In genomic region chr4:72087811-72088210, GRCm38 (mm10) we compare ENCODE assay signal across 25 mouse cellular contexts.
DNase-seq lines count a peak whose midpoint lies in the region; ATAC-seq and TF ChIP-seq lines count a peak whose summit lies in the region.
"Had no signal": no experiment of that assay in that cellular context is flagged by ENCODE, and none has a peak within 500 bp of the region (broad histone marks: within the 10 kb centered on the region; RNA-seq: fewer than 3 reads in every experiment).

No protein-coding gene starts in this region.

- H3K4me1 ChIP-seq in kidney, embryonic 15.5 days = no peaks in the 10 kb centered on the region
- H3K4me1 ChIP-seq in liver, adult 2 months (ENCODE audit: control insufficient read depth, insufficient read depth, low read length) = no peaks in the 10 kb centered on the region
- H3K4me1 ChIP-seq in liver, embryonic 12.5 days = no peaks in the 10 kb centered on the region
- H3K4me1 ChIP-seq: embryonic facial prominence, embryonic 13.5 days; forebrain, embryonic 12.5 days; forebrain, embryonic 15.5 days; heart, embryonic 12.5 days; heart, embryonic 15.5 days; hindbrain, embryonic 10.5 days; hindbrain, embryonic 13.5 days had no signal

- 63% methylated on average over 4 of the region's 4 CpGs for WGBS in kidney, embryonic 15.5 days
- 81% methylated on average over 4 of the region's 4 CpGs for WGBS in liver, adult 2 months
- WGBS in liver, embryonic 12.5 days (ENCODE audit: insufficient replicate concordance) = 74% methylated on average over 4 of the region's 4 CpGs

- ATAC-seq in kidney, embryonic 15.5 days (replicated peaks; ENCODE audit: low FRiP score) = no peak
- no peak for ATAC-seq in liver, embryonic 12.5 days
- ATAC-seq: CD4-positive, CD25-positive, alpha-beta regulatory T cell, adult 4 months; forebrain, embryonic 15.5 days had no signal

- no peaks in the 10 kb centered on the region for H3K79me2 ChIP-seq in liver, adult 2 months (ENCODE audit: control insufficient read depth, insufficient read depth, low read length)

- no peaks in the 10 kb centered on the region for H3K27me3 ChIP-seq in kidney, embryonic 15.5 days
- no peaks in the 10 kb centered on the region for H3K27me3 ChIP-seq in liver, adult 2 months (ENCODE audit: control insufficient read depth, insufficient read depth, low read length)
- no peaks in the 10 kb centered on the region for H3K27me3 ChIP-seq in liver, embryonic 12.5 days (replicated peaks)
- H3K27me3 ChIP-seq: embryonic facial prominence, embryonic 13.5 days; forebrain, embryonic 12.5 days; forebrain, embryonic 15.5 days; heart, embryonic 12.5 days; heart, embryonic 15.5 days; hindbrain, embryonic 13.5 days had no signal

- no peak overlapping the region for H3K4me3 ChIP-seq in kidney, embryonic 15.5 days (replicated peaks)
- no peak overlapping the region for H3K4me3 ChIP-seq in liver, adult 2 months (ENCODE audit: insufficient read depth, low read depth, low read length)
- H3K4me3 ChIP-seq in liver, embryonic 12.5 days = no peak overlapping the region
- H3K4me3 ChIP-seq: embryonic facial prominence, embryonic 13.5 days; erythroblast, embryonic 14.5 days; forebrain, embryonic 12.5 days; forebrain, embryonic 15.5 days; heart, embryonic 12.5 days; heart, embryonic 15.5 days; hindbrain, embryonic 10.5 days; hindbrain, embryonic 13.5 days had no signal

- H3K9me3 ChIP-seq in kidney, embryonic 15.5 days (replicated peaks) = no peaks in the 10 kb centered on the region
- no peaks in the 10 kb centered on the region for H3K9me3 ChIP-seq in liver, embryonic 12.5 days (replicated peaks)
- H3K9me3 ChIP-seq: embryonic facial prominence, embryonic 13.5 days; forebrain, embryonic 12.5 days; forebrain, embryonic 15.5 days; heart, embryonic 12.5 days; heart, embryonic 15.5 days; hindbrain, embryonic 10.5 days; hindbrain, embryonic 13.5 days had no signal

- H3K36me3 ChIP-seq in kidney, embryonic 15.5 days = no peaks in the 10 kb centered on the region
- no peaks in the 10 kb centered on the region for H3K36me3 ChIP-seq in liver, adult 2 months (ENCODE audit: control insufficient read depth, insufficient read depth, low read length)
- H3K36me3 ChIP-seq in liver, embryonic 12.5 days = no peaks in the 10 kb centered on the region
- H3K36me3 ChIP-seq: embryonic facial prominence, embryonic 13.5 days; forebrain, embryonic 12.5 days; forebrain, embryonic 15.5 days; heart, embryonic 12.5 days; heart, embryonic 15.5 days; hindbrain, embryonic 10.5 days; hindbrain, embryonic 13.5 days had no signal

- H3K27ac ChIP-seq in kidney, embryonic 15.5 days = peak overlapping the region; percentile 68
- H3K27ac ChIP-seq in liver, adult 2 months (replicated peaks; ENCODE audit: insufficient read depth, low read depth, low read length) = no peak overlapping the region
- no peak overlapping the region for H3K27ac ChIP-seq in liver, embryonic 12.5 days
- H3K27ac ChIP-seq: embryonic facial prominence, embryonic 13.5 days; forebrain, embryonic 12.5 days; forebrain, embryonic 15.5 days; heart, embryonic 15.5 days; hindbrain, embryonic 10.5 days; hindbrain, embryonic 13.5 days had no signal

- no peak for TF ChIP-seq POLR2A in liver, adult 2 months (IDR thresholded peaks at IDR 0.05; ENCODE audit: extremely low read depth, insufficient read depth, low read length)

- no peak for DNase-seq in kidney, adult 18-20 months
- DNase-seq in liver, adult 2 months (ENCODE audit: extremely low read depth, low read depth, low spot score) = peak; percentile 76
- DNase-seq in kidney, postnatal 4 days = peak; percentile 27 to 44
- DNase-seq in ovary, postnatal 14 days (ENCODE audit: low spot score) = no peak
- DNase-seq: adrenal gland, adult 2 months; adrenal gland, postnatal 14 days; cerebellum, adult 11 months; cerebellum, adult 2 months; cerebellum, adult 9-11 months; cerebellum, postnatal 25 days; gastrocnemius, postnatal 25 days; heart, adult 18-20 months; heart, postnatal 10 days; heart, postnatal 36 days had no signal

- H3K4me2 ChIP-seq in kidney, embryonic 15.5 days = no peak overlapping the region
- H3K4me2 ChIP-seq in liver, embryonic 12.5 days = no peak overlapping the region
- H3K4me2 ChIP-seq: embryonic facial prominence, embryonic 13.5 days; forebrain, embryonic 12.5 days; forebrain, embryonic 15.5 days; heart, embryonic 12.5 days; heart, embryonic 15.5 days; hindbrain, embryonic 13.5 days had no signal

- TF ChIP-seq CTCF in liver, adult 2 months (IDR thresholded peaks at IDR 0.05; ENCODE audit: low read depth, low read length) = no peak

- no peak overlapping the region for H3K9ac ChIP-seq in kidney, embryonic 15.5 days
- H3K9ac ChIP-seq in liver, adult 2 months (ENCODE audit: low read depth, low read length) = no peak overlapping the region
- no peak overlapping the region for H3K9ac ChIP-seq in liver, embryonic 12.5 days
- H3K9ac ChIP-seq: embryonic facial prominence, embryonic 13.5 days; forebrain, embryonic 12.5 days; forebrain, embryonic 15.5 days; heart, embryonic 12.5 days; heart, embryonic 15.5 days; hindbrain, embryonic 13.5 days had no signal

Comparison
In these comparisons a context has a peak if more than half of its experiments do, and no peak if none do; other contexts are left out.
1. DNase-seq: peak in liver, adult 2 months (single experiment) and kidney, postnatal 4 days (2 of 2); none in kidney, adult 18-20 months (single experiment) and ovary, postnatal 14 days (single experiment).